Mouse (Mus musculus): ENCODE measurements around the gene Gm27029. TPM values are rescaled to one million over a fixed set of nuclear protein-coding genes. Genes with fewer than 3 reads are reported as not detected.

The Gm27029 gene
- polyA plus RNA-seq, 1 experiment from 2014 or later = 2.2 TPM

DNA sequence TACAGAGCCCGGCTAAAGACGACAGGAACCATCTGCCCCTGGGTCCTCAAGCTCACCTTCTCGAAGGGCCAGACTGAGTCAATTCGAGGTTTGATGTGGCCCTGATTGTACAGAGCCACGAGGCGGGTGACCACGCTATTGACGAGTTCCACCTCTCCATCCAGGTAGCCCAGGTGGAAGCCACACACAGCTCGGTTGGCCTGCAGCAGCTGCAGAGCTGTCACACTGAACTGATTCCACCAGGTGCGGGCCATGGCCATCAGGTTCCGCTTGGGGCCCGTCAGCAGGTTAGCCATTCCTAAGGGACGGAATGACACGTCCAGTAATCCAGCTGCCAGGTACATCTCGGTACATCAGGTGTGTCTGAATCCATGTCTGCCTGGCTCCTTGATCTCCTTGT, 35.7 kb upstream of the Gm27029 start:
- H3K9ac ChIP-seq (ENCODE audit: low read depth, low read length) = no peak overlapping the region
- no peaks in the 10 kb centered on the region; the same call in 1 of the 2 replicates for H3K36me3 ChIP-seq (ENCODE audit: control insufficient read depth, insufficient read depth)
- no peak overlapping the region for H3K4me3 ChIP-seq (ENCODE audit: low read depth, low read length)
- H3K4me2 ChIP-seq (ENCODE audit: low read depth, low read length) = no peak overlapping the region
- no peak overlapping the region for H3K27ac ChIP-seq (ENCODE audit: low read length)
- 80% methylated on average over 15 of the region's 15 CpGs for WGBS (ENCODE audit: insufficient replicate concordance)
- ATAC-seq (ENCODE audit: low read depth) = no peak
- H3K9me3 ChIP-seq (replicated peaks; ENCODE audit: control insufficient read depth, low read length) = no peaks in the 10 kb centered on the region
- peaks cover 14% of the 10 kb centered on the region for H3K27me3 ChIP-seq (ENCODE audit: control insufficient read depth, insufficient read depth, low read depth, low read length)
- H3K4me1 ChIP-seq (ENCODE audit: control insufficient read depth, low read depth, low read length) = peaks cover 30% of the 10 kb centered on the region

DNA sequence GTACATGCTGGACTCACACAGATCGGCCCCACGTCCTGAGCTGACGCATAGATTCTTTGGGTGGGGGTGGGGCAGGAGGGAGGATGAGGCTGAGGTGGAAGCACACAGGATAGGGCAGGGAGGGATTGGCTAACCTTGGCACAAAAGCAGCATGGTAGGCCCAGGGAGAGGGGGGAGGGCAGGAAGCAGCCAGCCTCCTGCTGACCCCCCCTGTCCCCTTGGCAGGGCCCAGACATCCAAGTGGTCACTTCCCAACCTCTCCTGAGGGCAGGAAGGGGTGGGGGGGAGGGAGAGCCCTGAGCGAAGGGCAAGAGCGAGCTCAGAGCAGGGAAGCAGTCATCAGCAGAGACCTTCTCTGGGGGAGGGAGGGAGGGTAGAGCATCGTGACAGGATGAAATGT, 35.1 kb upstream of the Gm27029 start:
- H3K36me3 ChIP-seq (ENCODE audit: control insufficient read depth, insufficient read depth) = no peaks in the 10 kb centered on the region; the same call in 1 of the 2 replicates
- peaks cover 8% of the 10 kb centered on the region for H3K27me3 ChIP-seq (ENCODE audit: control insufficient read depth, insufficient read depth, low read depth, low read length)
- H3K27ac ChIP-seq (ENCODE audit: low read length) = no peak overlapping the region
- H3K9me3 ChIP-seq (replicated peaks; ENCODE audit: control insufficient read depth, low read length) = no peaks in the 10 kb centered on the region
- 0 out of 2 replicates have a peak, but pooled peaks have one; percentile 4 for ATAC-seq (ENCODE audit: low read depth)
- no peak overlapping the region for H3K4me2 ChIP-seq (ENCODE audit: low read depth, low read length)
- H3K4me3 ChIP-seq (ENCODE audit: low read depth, low read length) = no peak overlapping the region
- H3K4me1 ChIP-seq (ENCODE audit: control insufficient read depth, low read depth, low read length) = peaks cover 24% of the 10 kb centered on the region
- WGBS (ENCODE audit: insufficient replicate concordance) = 78% methylated on average over 6 of the region's 6 CpGs
- H3K9ac ChIP-seq (ENCODE audit: low read depth, low read length) = no peak overlapping the region

DNA sequence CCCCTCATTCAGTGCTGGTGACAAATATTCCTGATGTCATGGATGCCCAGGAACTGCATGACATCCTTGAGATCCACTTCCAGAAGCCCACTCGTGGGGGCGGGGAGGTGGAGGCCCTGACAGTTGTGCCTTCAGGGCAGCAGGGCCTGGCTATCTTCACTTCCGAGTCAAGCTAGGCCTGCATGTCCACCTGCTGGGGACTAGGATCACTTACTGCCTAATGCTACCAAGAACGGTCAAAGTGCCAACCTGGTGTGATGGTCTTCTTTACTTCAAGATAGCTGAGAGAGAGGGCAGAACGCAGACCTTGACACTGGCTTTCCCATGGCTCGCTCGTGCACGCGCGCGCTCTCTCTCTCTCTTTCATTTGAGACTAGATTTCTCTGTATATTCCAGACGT, 33.6 kb upstream of the Gm27029 start:
- H3K4me1 ChIP-seq (ENCODE audit: control insufficient read depth, low read depth, low read length) = peaks cover 9% of the 10 kb centered on the region
- H3K4me3 ChIP-seq (ENCODE audit: low read depth, low read length) = no peak overlapping the region
- H3K27ac ChIP-seq (ENCODE audit: low read length) = no peak overlapping the region
- no peaks in the 10 kb centered on the region; the same call in 1 of the 2 replicates for H3K36me3 ChIP-seq (ENCODE audit: control insufficient read depth, insufficient read depth)
- H3K9ac ChIP-seq (ENCODE audit: low read depth, low read length) = no peak overlapping the region
- ATAC-seq (ENCODE audit: low read depth) = no peak
- no peaks in the 10 kb centered on the region for H3K27me3 ChIP-seq (ENCODE audit: control insufficient read depth, insufficient read depth, low read depth, low read length)
- no peak overlapping the region for H3K4me2 ChIP-seq (ENCODE audit: low read depth, low read length)
- no peaks in the 10 kb centered on the region for H3K9me3 ChIP-seq (replicated peaks; ENCODE audit: control insufficient read depth, low read length)
- 83% methylated on average over 12 of the region's 12 CpGs for WGBS (ENCODE audit: insufficient replicate concordance)

DNA sequence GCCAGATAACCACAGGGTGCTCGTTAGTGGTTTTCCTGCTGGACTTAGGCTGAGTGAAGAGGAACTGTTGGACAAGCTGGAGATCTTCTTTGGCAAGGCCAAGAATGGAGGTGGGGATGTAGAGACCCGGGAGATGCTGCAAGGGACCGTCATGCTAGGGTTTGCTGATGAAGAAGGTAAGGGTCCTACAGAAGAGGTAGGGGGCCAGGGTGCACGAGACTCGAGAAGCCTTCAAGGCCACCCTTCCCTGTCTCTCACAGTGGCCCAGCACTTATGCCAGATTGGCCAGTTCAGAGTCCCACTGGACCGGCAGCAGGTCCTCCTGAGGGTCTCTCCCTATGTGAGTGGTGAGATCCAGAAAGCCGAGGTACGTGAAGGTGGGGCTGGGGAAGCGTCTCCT, 33.0 kb upstream of the Gm27029 start:
- no peak for ATAC-seq (ENCODE audit: low read depth)
- Histone ChIP-seq H3K4me3 (ENCODE audit: low read depth, low read length) (no peak overlapping the region), H3K27ac (ENCODE audit: low read length) (no peak overlapping the region), H3K9ac (ENCODE audit: low read depth, low read length) (no peak overlapping the region), H3K9me3 (replicated peaks; ENCODE audit: control insufficient read depth, low read length) (no peaks in the 10 kb centered on the region), H3K4me2 (ENCODE audit: low read depth, low read length) (no peak overlapping the region), H3K4me1 (ENCODE audit: control insufficient read depth, low read depth, low read length) (peaks cover 3% of the 10 kb centered on the region; the same call in 1 of the 2 replicates), H3K27me3 (ENCODE audit: control insufficient read depth, insufficient read depth, low read depth, low read length) (no peaks in the 10 kb centered on the region), H3K36me3 (ENCODE audit: control insufficient read depth, insufficient read depth) (no peaks in the 10 kb centered on the region; the same call in 1 of the 2 replicates)
- 80% methylated on average over 9 of the region's 9 CpGs for WGBS (ENCODE audit: insufficient replicate concordance)

DNA sequence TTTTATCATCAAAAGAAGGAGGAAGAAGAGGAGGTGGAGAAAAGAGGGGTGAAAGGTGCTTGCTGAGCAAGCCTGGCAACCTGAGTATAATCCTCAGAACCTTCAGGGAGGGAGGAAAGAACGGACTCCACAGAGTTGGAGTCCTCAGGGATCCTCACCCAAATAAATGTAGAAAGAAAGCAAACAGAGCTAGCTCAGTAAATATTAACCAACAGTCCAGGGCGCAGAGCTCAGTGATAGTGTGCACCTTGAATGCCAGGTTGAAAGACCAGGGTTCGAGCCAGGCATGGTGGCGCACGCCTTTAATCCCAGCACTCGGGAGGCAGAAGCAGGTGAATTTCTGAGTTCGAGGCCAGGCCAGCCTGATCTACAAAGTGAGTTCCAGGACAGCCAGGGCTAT, 31.0 kb upstream of the Gm27029 start:
- Histone ChIP-seq H3K4me1 (ENCODE audit: control insufficient read depth, low read depth, low read length) (peaks cover 9% of the 10 kb centered on the region), H3K4me3 (ENCODE audit: low read depth, low read length) (no peak overlapping the region), H3K36me3 (ENCODE audit: control insufficient read depth, insufficient read depth) (no peaks in the 10 kb centered on the region; the same call in 1 of the 2 replicates), H3K9me3 (replicated peaks; ENCODE audit: control insufficient read depth, low read length) (no peaks in the 10 kb centered on the region), H3K27ac (ENCODE audit: low read length) (no peak overlapping the region), H3K4me2 (ENCODE audit: low read depth, low read length) (no peak overlapping the region), H3K9ac (ENCODE audit: low read depth, low read length) (no peak overlapping the region), H3K27me3 (ENCODE audit: control insufficient read depth, insufficient read depth, low read depth, low read length) (no peaks in the 10 kb centered on the region)
- peak; percentile 45; the same call in 1 of the 2 replicates for ATAC-seq (ENCODE audit: low read depth)
- WGBS (ENCODE audit: insufficient replicate concordance) = 80% methylated on average over 7 of the region's 7 CpGs

DNA sequence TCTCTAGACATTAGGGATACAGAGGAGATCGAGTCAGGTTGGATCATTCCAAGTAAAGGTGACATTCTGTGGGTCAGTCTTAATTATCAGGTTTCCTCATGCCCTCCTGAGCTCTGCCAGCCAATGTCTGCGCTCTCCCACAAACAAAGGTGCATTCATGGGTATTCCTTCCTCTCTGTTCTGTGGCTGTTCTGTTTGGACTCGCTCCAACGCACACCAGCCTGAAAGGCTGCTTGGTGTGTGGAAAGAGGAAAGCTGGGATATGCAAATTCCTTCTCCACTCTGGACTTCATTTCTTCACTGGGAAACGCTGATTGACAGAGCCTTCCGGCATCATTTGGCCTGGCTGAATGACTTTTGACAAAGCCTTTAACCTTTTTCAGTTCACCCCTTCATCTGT, 30.1 kb upstream of the Gm27029 start:
- Histone ChIP-seq H3K4me3 (ENCODE audit: low read depth, low read length) (no peak overlapping the region), H3K27me3 (ENCODE audit: control insufficient read depth, insufficient read depth, low read depth, low read length) (no peaks in the 10 kb centered on the region), H3K4me2 (ENCODE audit: low read depth, low read length) (no peak overlapping the region), H3K9me3 (replicated peaks; ENCODE audit: control insufficient read depth, low read length) (no peaks in the 10 kb centered on the region), H3K9ac (ENCODE audit: low read depth, low read length) (no peak overlapping the region), H3K36me3 (ENCODE audit: control insufficient read depth, insufficient read depth) (no peaks in the 10 kb centered on the region; the same call in 1 of the 2 replicates), H3K4me1 (ENCODE audit: control insufficient read depth, low read depth, low read length) (peaks cover 12% of the 10 kb centered on the region), H3K27ac (ENCODE audit: low read length) (no peak overlapping the region)
- 75% methylated on average over 6 of the region's 6 CpGs for WGBS (ENCODE audit: insufficient replicate concordance)
- ATAC-seq (ENCODE audit: low read depth) = no peak

DNA sequence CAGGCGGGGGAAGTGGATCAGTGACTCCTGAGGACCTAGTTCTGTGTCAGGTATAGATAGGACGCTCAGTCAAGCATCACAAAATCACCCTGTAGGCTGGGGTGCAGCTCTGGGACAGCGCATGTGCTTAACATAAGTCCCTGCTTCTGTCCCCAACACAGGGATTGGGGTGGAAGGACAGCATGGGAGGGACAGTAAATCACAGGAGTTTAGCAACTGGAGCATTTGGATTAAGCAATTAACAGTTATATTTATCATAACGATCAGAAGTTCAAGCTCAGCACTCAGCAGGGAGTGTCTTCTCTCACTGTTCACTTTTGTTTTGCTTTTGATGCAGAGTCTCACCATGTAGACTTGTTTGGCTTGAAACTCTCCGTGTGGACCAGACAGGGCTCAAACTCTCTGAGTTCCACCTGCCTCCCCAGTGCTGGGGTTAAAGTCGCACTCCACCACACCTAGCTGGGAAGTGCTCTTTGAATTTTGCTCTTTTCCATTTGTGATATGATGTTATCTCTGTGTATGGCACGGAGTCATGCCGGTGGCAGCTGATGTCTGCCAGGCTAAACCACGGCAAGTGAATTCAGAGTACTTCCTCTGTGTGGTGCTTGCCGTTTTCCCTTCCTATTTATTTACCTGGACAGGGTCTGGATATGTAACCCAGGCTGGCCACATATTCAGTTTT, 27.6 kb upstream of the Gm27029 start:
- no peaks in the 10 kb centered on the region for H3K36me3 ChIP-seq (ENCODE audit: control insufficient read depth, insufficient read depth)
- no peak overlapping the region for H3K4me3 ChIP-seq (ENCODE audit: low read depth, low read length)
- ATAC-seq (ENCODE audit: low read depth) = no peak
- no peaks in the 10 kb centered on the region for H3K27me3 ChIP-seq (ENCODE audit: control insufficient read depth, insufficient read depth, low read depth, low read length)
- H3K9ac ChIP-seq (ENCODE audit: low read depth, low read length) = no peak overlapping the region
- H3K27ac ChIP-seq (ENCODE audit: low read length) = no peak overlapping the region
- peaks cover 27% of the 10 kb centered on the region for H3K4me1 ChIP-seq (ENCODE audit: control insufficient read depth, low read depth, low read length)
- no peak overlapping the region for H3K4me2 ChIP-seq (ENCODE audit: low read depth, low read length)
- H3K9me3 ChIP-seq (replicated peaks; ENCODE audit: control insufficient read depth, low read length) = no peaks in the 10 kb centered on the region
- WGBS (ENCODE audit: insufficient replicate concordance) = 53% methylated on average over 10 of the region's 10 CpGs

DNA sequence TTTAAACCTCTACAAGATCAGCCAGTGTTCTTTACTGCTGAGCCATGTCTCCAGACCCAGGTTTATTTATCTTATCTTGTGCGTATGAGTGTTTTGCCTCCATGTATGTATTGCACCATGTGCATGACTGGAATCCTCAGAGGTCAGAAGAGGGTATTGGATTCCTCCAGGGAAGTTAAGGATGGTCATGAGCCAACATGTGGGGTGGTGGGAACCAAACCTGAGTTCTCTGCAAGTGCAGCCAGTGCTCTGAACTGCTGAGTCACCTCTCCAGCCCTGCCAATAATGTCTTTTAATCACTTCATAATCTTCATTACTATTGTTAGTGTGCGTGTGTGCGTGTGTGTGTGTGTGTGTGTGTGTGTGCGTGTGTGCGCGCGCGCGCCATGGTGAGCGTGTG, 26.9 kb upstream of the Gm27029 start:
- Histone ChIP-seq H3K9me3 (replicated peaks; ENCODE audit: control insufficient read depth, low read length) (no peaks in the 10 kb centered on the region), H3K4me3 (ENCODE audit: low read depth, low read length) (no peak overlapping the region), H3K27ac (ENCODE audit: low read length) (no peak overlapping the region), H3K9ac (ENCODE audit: low read depth, low read length) (no peak overlapping the region), H3K4me1 (ENCODE audit: control insufficient read depth, low read depth, low read length) (peaks cover 27% of the 10 kb centered on the region), H3K36me3 (ENCODE audit: control insufficient read depth, insufficient read depth) (no peaks in the 10 kb centered on the region), H3K27me3 (ENCODE audit: control insufficient read depth, insufficient read depth, low read depth, low read length) (no peaks in the 10 kb centered on the region), H3K4me2 (ENCODE audit: low read depth, low read length) (no peak overlapping the region)
- ATAC-seq (ENCODE audit: low read depth) = no peak
- WGBS (ENCODE audit: insufficient replicate concordance) = 84% methylated on average over 10 of the region's 10 CpGs

DNA sequence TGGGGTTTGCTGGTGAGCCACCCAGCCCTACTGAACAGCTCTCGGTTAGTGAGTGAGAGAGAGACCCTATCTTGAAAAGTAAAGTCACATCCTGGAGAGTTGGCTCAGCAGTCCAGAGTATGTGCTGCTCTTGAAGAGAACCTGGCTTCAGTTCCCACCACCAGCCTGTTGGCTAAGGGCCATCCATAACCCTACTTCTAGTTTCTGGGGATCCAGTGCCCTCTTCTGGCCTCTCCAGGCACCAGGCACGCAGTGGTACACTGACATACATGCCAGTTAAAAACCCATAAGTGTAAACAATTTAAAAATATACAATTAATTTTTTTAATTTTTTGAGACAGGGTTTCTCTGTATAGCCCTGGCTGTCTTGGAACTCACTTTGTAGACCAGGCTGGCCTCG, 25.8 kb upstream of the Gm27029 start:
- Histone ChIP-seq H3K27me3 (ENCODE audit: control insufficient read depth, insufficient read depth, low read depth, low read length) (no peaks in the 10 kb centered on the region), H3K9ac (ENCODE audit: low read depth, low read length) (no peak overlapping the region), H3K27ac (ENCODE audit: low read length) (no peak overlapping the region), H3K4me2 (ENCODE audit: low read depth, low read length) (no peak overlapping the region), H3K4me1 (ENCODE audit: control insufficient read depth, low read depth, low read length) (peaks cover 27% of the 10 kb centered on the region), H3K36me3 (ENCODE audit: control insufficient read depth, insufficient read depth) (no peaks in the 10 kb centered on the region), H3K9me3 (replicated peaks; ENCODE audit: control insufficient read depth, low read length) (no peaks in the 10 kb centered on the region), H3K4me3 (ENCODE audit: low read depth, low read length) (no peak overlapping the region)
- no peak for ATAC-seq (ENCODE audit: low read depth)
- WGBS (ENCODE audit: insufficient replicate concordance) = 77% methylated on average over 3 of the region's 3 CpGs
